Mouse (Mus musculus) cerebellum, adult 2 months (tissue): ENCODE data around the gene Dhrs7. TPM values are rescaled to one million over a fixed set of nuclear protein-coding genes. Genes with fewer than 3 reads are reported as not detected.

Experiments
- DNase-seq, 2 experiments: peaks; one replicate each; pipeline ENCODE4 v3.0.0; 2021
- H3K27ac ChIP-seq: fragments of 200-500 bp; 2 replicates; pipeline ENCODE4 v1.5.1; 2012; ENCODE audit warnings: low read length, control low read depth, inconsistent platforms; ENCODE audit not compliant: insufficient read depth
- H3K27me3 ChIP-seq: fragments of 200-500 bp; 2 replicates; pipeline ENCODE4 v1.6.1; 2012; ENCODE audit warnings: inconsistent platforms, mild to moderate bottlenecking, low read length, moderate library complexity; ENCODE audit not compliant: control insufficient read depth, insufficient read depth
- H3K4me1 ChIP-seq: fragments of 200-500 bp; 2 replicates; pipeline ENCODE4 v1.6.1; 2011; ENCODE audit warnings: low read length; ENCODE audit not compliant: control insufficient read depth, insufficient read depth
- H3K4me3 ChIP-seq: fragments of 200-500 bp; replicated peaks from 2 replicates; pipeline ENCODE3; 2011; ENCODE audit warnings: mild to moderate bottlenecking, low read depth, low read length, control low read depth; ENCODE audit not compliant: insufficient read depth
- CTCF ChIP-seq: fragments of 200-500 bp; IDR thresholded peaks from 2 replicates; pipeline ENCODE4 v1.5.1; 2011; ENCODE audit warnings: low read depth, mild to moderate bottlenecking, control low read depth, low read length, moderate library complexity, borderline replicate concordance; ENCODE audit not compliant: insufficient read depth
- POLR2A ChIP-seq: fragments of 200-500 bp; IDR thresholded peaks from 2 replicates; pipeline ENCODE4 v1.6.1; 2011; ENCODE audit warnings: low read length, control low read depth, borderline replicate concordance; ENCODE audit not compliant: insufficient read depth
- WGBS: fragments of 180-500 bp; shearing (Covaris S2); methylation state at CpG from one replicate; pipeline ENCODE4 v1.1.7; 2018; 5-methylcytosine and 5-hydroxymethylcytosine counted together
- polyA plus RNA-seq: library from polyadenylated mRNA; depleted of rRNA; stranded (reverse); fragments of >200 nt; gene quantifications from 2 replicates; pipeline ENCODE4 v1.2.3, GENCODE M21; 2012

The Dhrs7 gene
- polyA plus RNA-seq, 1 experiment: 44.9 TPM

DNA sequence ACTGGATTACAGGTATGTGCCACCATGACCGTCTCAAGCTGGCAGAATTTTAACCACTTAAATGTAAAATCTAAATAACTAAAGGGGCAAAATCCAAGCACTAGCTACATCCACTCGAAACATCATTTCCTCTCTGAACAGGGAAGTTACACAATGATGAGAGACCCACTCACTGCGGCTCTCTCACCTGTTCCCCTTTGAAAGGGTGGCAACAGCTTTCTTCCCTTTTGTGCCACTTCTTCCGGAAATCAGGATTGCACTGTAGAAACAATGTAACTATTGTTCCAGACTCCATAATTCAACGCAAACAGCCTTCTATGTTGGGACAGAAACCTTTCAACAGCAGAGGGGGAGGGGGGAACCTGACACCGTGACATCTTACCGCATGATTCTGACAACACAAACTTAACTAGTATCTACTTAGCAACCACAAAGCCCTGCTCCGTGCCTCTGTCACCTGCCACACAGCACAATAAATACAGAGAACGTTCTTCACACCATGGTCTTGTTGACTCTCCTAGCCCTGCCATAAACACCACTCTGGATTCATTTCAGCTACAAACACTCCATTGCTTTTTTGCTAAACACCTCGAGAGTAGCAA, 3.3 kb upstream of the Dhrs7 start:
- DNase-seq: no peak
- H3K4me1 ChIP-seq: no peaks in the 10 kb centered on the region; the same call in 1 of the 2 replicates
- no peaks in the 10 kb centered on the region for H3K27me3 ChIP-seq
- WGBS: 68% methylated on average over 10 of the region's 10 CpGs
- H3K4me3 ChIP-seq: no peak overlapping the region
- no peak for TF ChIP-seq CTCF
- no peak for TF ChIP-seq POLR2A
- no peak overlapping the region for H3K27ac ChIP-seq

DNA sequence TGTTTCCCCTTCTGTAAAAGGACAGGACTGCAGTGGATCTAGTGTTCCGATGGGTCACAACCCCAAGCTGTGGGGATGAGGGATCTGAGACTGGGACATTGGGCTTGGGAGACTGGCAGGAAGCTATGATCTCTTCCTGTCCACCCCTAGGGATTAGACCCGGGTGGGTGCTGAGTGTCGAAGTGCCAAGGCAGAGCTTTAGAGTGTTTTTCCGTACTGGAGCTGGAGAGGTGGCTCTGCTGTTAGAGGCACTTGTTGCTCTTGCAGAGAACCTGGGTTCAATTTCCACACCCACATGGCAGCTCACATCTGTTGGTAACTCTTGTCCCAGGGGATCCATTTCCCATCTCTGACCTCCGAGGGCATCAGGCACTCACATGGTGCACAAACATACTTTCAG, 1.3 kb upstream of the Dhrs7 start:
- WGBS: 79% methylated on average over 5 of the region's 5 CpGs
- no peak for DNase-seq
- no peak overlapping the region for H3K4me3 ChIP-seq
- TF ChIP-seq POLR2A (no peak), CTCF (no peak)
- H3K27me3 ChIP-seq: no peaks in the 10 kb centered on the region
- no peak overlapping the region for H3K27ac ChIP-seq
- no peaks in the 10 kb centered on the region; the same call in 1 of the 2 replicates for H3K4me1 ChIP-seq

DNA sequence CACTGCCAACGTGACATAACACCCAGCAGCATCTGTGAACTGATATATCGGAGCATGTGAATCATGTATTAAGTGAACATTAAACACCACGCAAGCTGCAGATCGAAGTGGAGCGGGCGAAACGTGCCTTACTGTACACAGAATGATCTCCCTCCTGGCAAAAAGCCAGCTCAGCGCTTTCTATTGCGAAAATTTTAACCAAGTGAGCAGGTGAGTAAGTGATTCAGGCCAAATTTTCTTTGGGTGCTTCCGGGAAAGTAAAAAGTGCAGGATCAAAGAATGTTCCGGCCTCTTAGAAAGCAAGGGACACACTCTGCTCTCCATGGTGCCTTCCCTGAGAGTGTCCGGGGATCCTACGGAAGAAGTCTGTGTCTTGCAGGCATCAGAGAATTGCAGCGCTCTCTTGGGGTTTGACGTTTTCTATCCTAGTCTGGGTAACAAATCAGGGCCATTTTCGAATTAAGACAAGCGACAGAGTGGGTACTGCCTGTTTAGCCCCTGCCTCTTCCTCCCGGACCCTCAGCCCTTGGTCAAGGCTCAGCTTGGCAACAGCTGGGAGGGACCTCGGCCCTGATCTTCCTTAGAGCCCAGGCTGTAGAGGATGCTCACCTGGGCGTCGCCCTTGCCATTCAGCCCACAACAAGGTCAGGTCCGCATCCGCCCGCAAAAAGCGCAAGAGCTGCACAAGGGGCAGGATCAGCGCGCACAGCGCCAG, 532 bp downstream of the Dhrs7 start:
- DNase-seq: peak; percentile 42 to 52
- 3% methylated on average over 28 of the region's 28 CpGs for WGBS
- TF ChIP-seq POLR2A (no peak), CTCF (0 out of 2 replicates have a peak, but pooled peaks have one; percentile 15)
- peak overlapping the region; percentile 19 for H3K27ac ChIP-seq
- no peaks in the 10 kb centered on the region for H3K27me3 ChIP-seq
- H3K4me3 ChIP-seq: peak overlapping the region; percentile 81
- H3K4me1 ChIP-seq: no peaks in the 10 kb centered on the region; the same call in none of the 2 replicates

DNA sequence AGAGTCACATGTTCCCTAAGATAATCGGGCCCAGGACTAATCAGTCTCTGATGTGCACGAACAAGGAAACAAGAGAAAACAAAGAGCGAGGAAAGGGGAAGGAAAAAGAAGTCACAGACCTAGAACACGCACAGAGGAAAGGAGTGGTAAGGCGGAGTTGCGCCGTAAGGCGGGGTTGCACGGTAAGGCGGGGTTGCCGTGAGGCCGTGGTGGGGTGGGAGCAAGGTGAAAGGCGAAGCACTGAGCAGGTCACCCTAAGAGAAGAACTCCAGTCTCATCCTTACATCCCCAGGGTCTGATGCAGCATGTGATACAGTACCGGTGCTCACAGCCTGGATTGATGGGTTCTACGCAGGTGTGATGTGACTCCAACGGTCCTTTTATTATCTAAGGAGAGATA, 8.9 kb downstream of the Dhrs7 start:
- Histone ChIP-seq H3K4me1 (no peaks in the 10 kb centered on the region; the same call in 1 of the 2 replicates), H3K4me3 (no peak overlapping the region), H3K27me3 (no peaks in the 10 kb centered on the region), H3K27ac (no peak overlapping the region)
- TF ChIP-seq POLR2A: no peak
- TF ChIP-seq CTCF: no peak
- 93% methylated on average over 16 of the region's 16 CpGs for WGBS
- no peak for DNase-seq

GRCm38 (mm10) chr12:72654698-72655097, 10.0 kb downstream of the Dhrs7 start:
- TF ChIP-seq CTCF: peak; percentile 69; the same call in 1 of the 2 replicates
- TF ChIP-seq POLR2A: no peak
- Histone ChIP-seq H3K4me1 (no peaks in the 10 kb centered on the region), H3K27ac (no peak overlapping the region), H3K27me3 (no peaks in the 10 kb centered on the region), H3K4me3 (no peak overlapping the region)
- 5% methylated on average over 4 of the region's 4 CpGs for whole genome bisulfite sequencing
- DNase-seq: peak; percentile 57 to 67

- TF ChIP-seq POLR2A (no peak), CTCF (no peak)
- DNase-seq: no peak
- WGBS: 88% methylated on average over 11 of the region's 11 CpGs
- Histone ChIP-seq H3K4me1 (no peaks in the 10 kb centered on the region), H3K27ac (no peak within 1 kb of the TSS), H3K27me3 (no peaks in the 10 kb centered on the region), H3K4me3 (no peak within 1 kb of the TSS)
Observed at GRCm38 (mm10) chr12:72649611-72650330, 14.9 kb downstream of the Dhrs7 start, which contains the start of gene Gm4756. Gm4756 (minus strand) TSS chr12:72649661.

GRCm38 (mm10) chr12:72648921-72649320, 15.8 kb downstream of the Dhrs7 start:
- Histone ChIP-seq H3K4me1 (no peaks in the 10 kb centered on the region), H3K27ac (no peak overlapping the region), H3K27me3 (no peaks in the 10 kb centered on the region), H3K4me3 (no peak overlapping the region)
- TF ChIP-seq POLR2A (no peak), CTCF (no peak)
- DNase-seq: no peak
- 89% methylated on average over 14 of the region's 14 CpGs for WGBS
